Mouse (Mus musculus): ENCODE results near the gene Nelfa. TPM values are rescaled to one million over a fixed set of nuclear protein-coding genes. Genes with fewer than 3 reads are reported as not detected.

The Nelfa gene
- polyA plus RNA-seq, 1 experiment from 2014 or later, result 42.7 TPM

DNA sequence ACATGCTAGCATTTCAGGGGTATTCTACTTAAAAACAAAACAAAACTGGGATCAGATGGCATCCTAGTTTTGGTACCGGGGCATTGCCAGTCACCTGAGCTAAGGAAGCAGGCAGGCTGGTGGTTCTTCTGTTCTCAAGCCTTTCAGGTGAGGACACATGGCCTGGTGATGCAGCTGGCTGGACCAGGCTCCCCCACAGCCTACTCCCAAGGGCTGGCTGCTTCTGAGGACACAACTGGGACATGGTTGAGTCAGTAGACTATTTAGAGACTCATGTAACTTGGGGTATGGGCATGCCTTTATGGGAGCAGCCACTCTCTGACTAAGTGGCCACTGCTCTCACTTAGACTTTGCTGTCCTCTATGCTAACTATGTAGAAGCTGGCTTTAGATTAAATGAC lies 60.7 kb downstream of the Nelfa start:
- Histone ChIP-seq H3K27me3 (replicated peaks) (no peaks in the 10 kb centered on the region), H3K9ac (no peak overlapping the region), H3K27ac (no peak overlapping the region), H3K36me3 (peaks cover 90% of the 10 kb centered on the region), H3K4me1 (no peaks in the 10 kb centered on the region), H3K4me3 (no peak overlapping the region), H3K4me2 (no peak overlapping the region), H3K9me3 (replicated peaks) (no peaks in the 10 kb centered on the region)
- 91% methylated on average over 1 of the region's 1 CpGs for WGBS (ENCODE audit: insufficient replicate concordance)
- ATAC-seq, result no peak

DNA sequence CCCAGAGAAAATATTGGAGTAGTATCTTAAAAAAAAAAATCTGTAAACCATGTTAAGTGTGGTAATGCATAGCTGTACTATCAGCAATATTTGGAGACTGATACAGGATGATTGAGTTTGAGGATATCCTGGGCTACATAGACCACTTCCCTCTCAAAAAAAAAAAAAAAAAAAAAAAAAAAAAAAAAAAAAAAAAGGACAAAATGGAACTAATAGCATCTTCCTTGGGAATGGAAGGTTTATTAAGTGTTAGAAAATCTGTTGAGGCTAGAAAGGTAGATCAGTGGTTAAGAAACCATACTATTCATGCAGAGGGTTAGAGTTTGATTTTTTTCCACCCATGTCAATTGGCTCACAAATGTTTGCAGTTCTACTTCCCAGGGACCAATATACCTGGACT lies 78.5 kb downstream of the Nelfa start:
- Histone ChIP-seq H3K9me3 (replicated peaks) (peaks cover 5% of the 10 kb centered on the region), H3K9ac (no peak overlapping the region), H3K36me3 (peaks cover 94% of the 10 kb centered on the region), H3K4me1 (no peaks in the 10 kb centered on the region), H3K4me3 (no peak overlapping the region), H3K27ac (no peak overlapping the region), H3K27me3 (replicated peaks) (no peaks in the 10 kb centered on the region), H3K4me2 (no peak overlapping the region)
- no peak for ATAC-seq

DNA sequence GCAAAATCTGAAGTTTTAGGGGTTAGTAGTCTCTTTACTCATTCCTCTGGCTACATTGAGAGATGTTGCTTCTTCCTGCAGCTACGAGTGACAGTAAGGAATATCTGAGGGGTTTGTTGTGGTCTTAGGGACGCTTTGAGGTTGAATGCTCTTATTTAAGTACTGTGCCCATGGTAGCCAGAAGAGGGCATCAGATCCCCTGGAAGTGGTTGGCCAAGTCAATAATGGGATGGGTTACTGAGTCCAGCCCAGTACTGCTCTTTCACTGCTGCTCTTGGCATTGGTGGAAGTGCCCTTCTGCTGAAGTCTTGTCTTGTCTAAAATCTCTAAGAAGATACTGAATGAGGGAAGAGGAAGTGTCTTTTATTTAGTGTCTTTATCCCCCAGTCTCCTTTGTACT lies 82.2 kb downstream of the Nelfa start:
- WGBS (ENCODE audit: insufficient replicate concordance), result 61% methylated on average over 2 of the region's 2 CpGs
- Histone ChIP-seq H3K9ac (no peak overlapping the region), H3K9me3 (replicated peaks) (no peaks in the 10 kb centered on the region; the same call in 1 of the 2 replicates), H3K4me3 (no peak overlapping the region), H3K27ac (no peak overlapping the region), H3K36me3 (peaks cover 86% of the 10 kb centered on the region), H3K27me3 (replicated peaks) (no peaks in the 10 kb centered on the region), H3K4me1 (no peaks in the 10 kb centered on the region), H3K4me2 (no peak overlapping the region)
- no peak for ATAC-seq

DNA sequence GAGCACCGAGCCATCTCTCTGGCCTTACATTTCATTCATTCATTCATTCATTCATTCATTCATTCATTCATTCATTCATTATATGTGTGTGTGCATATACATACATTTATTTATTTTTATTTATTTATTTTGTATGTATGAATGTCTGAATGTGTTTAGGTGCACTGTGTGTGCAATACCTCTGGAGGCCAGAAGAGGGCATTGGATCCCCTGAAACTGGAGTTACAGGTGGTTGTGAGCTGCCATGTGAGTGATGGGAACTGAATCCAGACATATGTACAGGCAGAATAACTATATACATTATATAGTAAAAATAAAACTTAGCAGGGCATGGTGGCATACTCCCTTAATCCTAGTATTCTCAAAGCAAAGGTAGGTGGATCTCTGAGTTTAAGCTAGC lies 83.1 kb downstream of the Nelfa start:
- 93% methylated on average over 1 of the region's 1 CpGs for WGBS (ENCODE audit: insufficient replicate concordance)
- H3K4me3 ChIP-seq, result no peak overlapping the region
- no peaks in the 10 kb centered on the region; the same call in 1 of the 2 replicates for H3K9me3 ChIP-seq (replicated peaks)
- H3K9ac ChIP-seq, result no peak overlapping the region
- H3K27ac ChIP-seq, result no peak overlapping the region
- no peak for ATAC-seq
- H3K4me1 ChIP-seq, result no peaks in the 10 kb centered on the region
- H3K4me2 ChIP-seq, result no peak overlapping the region
- peaks cover 84% of the 10 kb centered on the region for H3K36me3 ChIP-seq
- no peaks in the 10 kb centered on the region for H3K27me3 ChIP-seq (replicated peaks)

DNA sequence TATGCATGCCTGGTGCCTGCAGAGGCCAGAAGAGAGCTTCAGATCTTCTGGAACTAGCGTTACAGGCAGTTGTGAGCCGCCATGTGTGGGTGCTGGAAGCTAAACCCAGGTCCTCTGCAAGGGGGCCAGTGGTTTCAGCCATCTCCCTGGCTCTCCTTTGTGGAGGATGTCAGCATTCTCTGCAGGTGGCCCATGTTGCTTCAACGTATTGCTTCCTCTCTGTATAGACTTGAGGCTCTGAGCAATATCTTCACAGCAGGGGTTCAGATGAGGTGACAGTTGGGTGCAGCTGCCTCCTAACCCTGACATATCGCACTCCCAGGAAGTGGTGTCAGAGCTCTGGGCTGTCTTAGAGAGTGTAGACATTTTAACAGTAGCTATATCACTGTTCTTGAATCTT lies 84.7 kb downstream of the Nelfa start:
- Histone ChIP-seq H3K4me3 (no peak overlapping the region), H3K9me3 (replicated peaks) (no peaks in the 10 kb centered on the region; the same call in 1 of the 2 replicates), H3K27me3 (replicated peaks) (no peaks in the 10 kb centered on the region), H3K27ac (no peak overlapping the region), H3K9ac (no peak overlapping the region), H3K4me1 (no peaks in the 10 kb centered on the region), H3K4me2 (no peak overlapping the region), H3K36me3 (peaks cover 84% of the 10 kb centered on the region)
- no peak for ATAC-seq
- WGBS (ENCODE audit: insufficient replicate concordance), result 88% methylated on average over 4 of the region's 4 CpGs

Small RNA genes lying within 50 kb of the gene (microRNA-seq; reads per million reads assigned to microRNA genes)
- not detected for gene Mir7024

Other genes with a start within 250 kb of the Nelfa start
- gene Fgfr3, start 214.7 kb downstream of the Nelfa start, polyA plus RNA-seq (2016; fragmentation: Nextera tagmentation; extraction: Ambion mirVana), result 4.5 and 4.8 TPM in 2 replicates
- 40.9 and 41.7 TPM in 2 replicates for gene Letm1, start 153.6 kb downstream of the Nelfa start, polyA plus RNA-seq (2016; fragmentation: Nextera tagmentation; extraction: Ambion mirVana)
- gene Nsd2, start 115.7 kb downstream of the Nelfa start, polyA plus RNA-seq (2016; fragmentation: Nextera tagmentation; extraction: Ambion mirVana), result 38.1 and 40.0 TPM in 2 replicates
- gene Gm1673, start 47.0 kb upstream of the Nelfa start, polyA plus RNA-seq (2016; fragmentation: Nextera tagmentation; extraction: Ambion mirVana), result 11.6 and 13.0 TPM in 2 replicates
- 0.04 and 0.08 TPM in 2 replicates for gene Nat8l, start 59.6 kb upstream of the Nelfa start, polyA plus RNA-seq (2016; fragmentation: Nextera tagmentation; extraction: Ambion mirVana)
- gene Poln, start 233.0 kb upstream of the Nelfa start, polyA plus RNA-seq (2016; fragmentation: Nextera tagmentation; extraction: Ambion mirVana), result 0.48 and 0.56 TPM in 2 replicates
- 38.0 and 39.8 TPM in 2 replicates for gene Haus3, start 233.1 kb upstream of the Nelfa start, polyA plus RNA-seq (2016; fragmentation: Nextera tagmentation; extraction: Ambion mirVana)